22 mouse cellular contexts compared by ENCODE assay signal in genomic region chr14:29238446-29238845, GRCm38 (mm10).
DNase-seq lines count a peak whose midpoint lies in the region; ATAC-seq and TF ChIP-seq lines count a peak whose summit lies in the region.
"Had no signal": no experiment of that assay in that cellular context is flagged by ENCODE, and none has a peak within 500 bp of the region (broad histone marks: within the 10 kb centered on the region; RNA-seq: fewer than 3 reads in every experiment).

No protein-coding gene starts in this region.

- no peaks in the 10 kb centered on the region for H3K4me1 ChIP-seq in kidney, postnatal 0 days (replicated peaks; ENCODE audit: insufficient read depth, low read length)
- H3K4me1 ChIP-seq: embryonic facial prominence, embryonic 12.5 days; heart, embryonic 10.5 days; intestine, embryonic 15.5 days had no signal

- no peak overlapping the region for H3K4me3 ChIP-seq in kidney, postnatal 0 days (replicated peaks; ENCODE audit: low read depth, low read length)
- H3K4me3 ChIP-seq: embryonic facial prominence, embryonic 12.5 days; heart, embryonic 10.5 days; hindbrain, embryonic 13.5 days; intestine, embryonic 15.5 days had no signal

- H3K9me3 ChIP-seq in kidney, postnatal 0 days (replicated peaks; ENCODE audit: low read length) = no peaks in the 10 kb centered on the region
- H3K9me3 ChIP-seq: embryonic facial prominence, embryonic 12.5 days; heart, embryonic 10.5 days; hindbrain, embryonic 13.5 days; intestine, embryonic 15.5 days had no signal

- no peak overlapping the region for H3K9ac ChIP-seq in kidney, postnatal 0 days (ENCODE audit: low read depth, low read length)
- H3K9ac ChIP-seq: embryonic facial prominence, embryonic 12.5 days; hindbrain, embryonic 13.5 days; intestine, embryonic 15.5 days had no signal

- WGBS in kidney, postnatal 0 days = 14% methylated on average over 3 of the region's 3 CpGs

- H3K27me3 ChIP-seq in kidney, postnatal 0 days (ENCODE audit: insufficient read depth, low read length) = no peaks in the 10 kb centered on the region
- H3K27me3 ChIP-seq: embryonic facial prominence, embryonic 12.5 days; hindbrain, embryonic 13.5 days; intestine, embryonic 15.5 days had no signal

- no peak overlapping the region for H3K4me2 ChIP-seq in kidney, postnatal 0 days (ENCODE audit: low read length)
- H3K4me2 ChIP-seq: embryonic facial prominence, embryonic 12.5 days; hindbrain, embryonic 13.5 days; intestine, embryonic 15.5 days had no signal

- H3K27ac ChIP-seq in kidney, postnatal 0 days = no peak overlapping the region
- H3K27ac ChIP-seq: embryonic facial prominence, embryonic 12.5 days; heart, embryonic 10.5 days; hindbrain, embryonic 13.5 days; hindbrain, postnatal 0 days; intestine, embryonic 15.5 days had no signal

- DNase-seq in adrenal gland, adult (ENCODE audit: inconsistent age in 2 of 2, low spot score in 1 of 2) = peak; percentile 12 to 63
- DNase-seq in adrenal gland, postnatal 25 days = no peak
- DNase-seq in kidney, postnatal 0 days (ENCODE audit: low spot score) = peak; percentile 52
- DNase-seq in kidney, adult 18-20 months = no peak
- DNase-seq in brain, adult 2 months (ENCODE audit: low read depth, low spot score) = peak; percentile 32
- peak; percentile 17 for DNase-seq in mesoderm, embryonic 11.5 days (ENCODE audit: low read depth, low spot score)
- DNase-seq in embryo, embryonic 11 days = no peak
- DNase-seq: B cell, adult 2 months; cerebellum, adult 11 months; cerebellum, adult 8-10 months; cerebellum, postnatal 14 days; gastrocnemius, postnatal 36 days; heart, adult 11 months; heart, postnatal 10 days had no signal

- ATAC-seq in kidney, postnatal 0 days (replicated peaks; ENCODE audit: low FRiP score, low read depth) = no peak
- ATAC-seq: CD4-positive, CD25-positive, alpha-beta regulatory T cell, adult 4 months; forebrain, embryonic 16.5 days; hindbrain, postnatal 0 days; intestine, embryonic 15.5 days had no signal

- no peak for TF ChIP-seq CTCF in kidney, postnatal 0 days (IDR thresholded peaks at IDR 0.05; ENCODE audit: low read depth)

- no peaks in the 10 kb centered on the region for H3K36me3 ChIP-seq in kidney, postnatal 0 days (ENCODE audit: insufficient read depth, low read length)
- H3K36me3 ChIP-seq: embryonic facial prominence, embryonic 12.5 days; G1E; heart, embryonic 10.5 days; hindbrain, embryonic 13.5 days; intestine, embryonic 15.5 days had no signal

Comparison
In these comparisons a context has a peak if more than half of its experiments do, and no peak if none do; other contexts are left out.
1. DNase-seq: peak in adrenal gland, adult (2 of 2), kidney, postnatal 0 days (single experiment), brain, adult 2 months (single experiment) and mesoderm, embryonic 11.5 days (single experiment); none in adrenal gland, postnatal 25 days (single experiment), kidney, adult 18-20 months (single experiment) and embryo, embryonic 11 days (single experiment).